Mouse (Mus musculus) midbrain, postnatal 0 days (tissue): ENCODE data around the gene H13. TPM values are rescaled to one million over a fixed set of nuclear protein-coding genes. Genes with fewer than 3 reads are reported as not detected.

Source experiments
- ATAC-seq: fragments of 200-750 bp; cut with Nextera tagmentation; 2 replicates; pipeline ENCODE4 v1.8.0; 2017; ENCODE audit warnings: moderate number of reproducible peaks, mild to moderate bottlenecking, moderate TSS enrichment, moderate library complexity; ENCODE audit not compliant: low FRiP score
- DNase-seq: peaks from one replicate; pipeline ENCODE4 v3.0.0-alpha.2; 2015; ENCODE audit warnings: low spot score
- H3K27ac ChIP-seq: fragments of 300-500 bp; sonication (generic); 2 replicates; pipeline ENCODE4 v1.5.1; 2014; ENCODE audit warnings: low read depth, mild to moderate bottlenecking, low read length, mixed read lengths
- H3K27me3 ChIP-seq: fragments of 300-500 bp; sonication (generic); 2 replicates; pipeline ENCODE4 v1.6.1; 2014; ENCODE audit warnings: low read length, control low read depth, mixed read lengths; ENCODE audit not compliant: insufficient read depth
- H3K36me3 ChIP-seq: fragments of 300-500 bp; sonication (generic); 2 replicates; pipeline ENCODE4 v1.6.1; 2014; ENCODE audit warnings: low read length, control low read depth, mixed read lengths; ENCODE audit not compliant: insufficient read depth
- H3K4me1 ChIP-seq: fragments of 300-500 bp; sonication (generic); 2 replicates; pipeline ENCODE4 v1.6.1; 2014; ENCODE audit warnings: mild to moderate bottlenecking, control low read depth, antibody characterized with exemption, low read length, mixed read lengths; ENCODE audit not compliant: insufficient read depth
- H3K4me2 ChIP-seq: fragments of 300-500 bp; sonication (generic); 2 replicates; pipeline ENCODE4 v1.6.1; 2014; ENCODE audit warnings: low read depth, mild to moderate bottlenecking, low read length, mixed read lengths; ENCODE audit not compliant: poor library complexity, severe bottlenecking
- H3K4me3 ChIP-seq: fragments of 300-500 bp; sonication (generic); 2 replicates; pipeline ENCODE4 v1.5.1; 2014; ENCODE audit warnings: low read depth, mild to moderate bottlenecking, low read length, moderate library complexity
- H3K9ac ChIP-seq: fragments of 300-500 bp; sonication (generic); replicated peaks from 2 replicates; pipeline ENCODE4 v1.6.1; 2014; ENCODE audit warnings: mild to moderate bottlenecking, low read length, moderate library complexity, mixed read lengths; ENCODE audit not compliant: poor library complexity, severe bottlenecking
- H3K9me3 ChIP-seq: fragments of 300-500 bp; sonication (generic); 2 replicates; pipeline ENCODE4 v1.6.1; 2016; ENCODE audit warnings: low read length, control low read depth
- CTCF ChIP-seq: IDR thresholded peaks from 2 replicates; pipeline ENCODE4 v1.5.1; 2016; ENCODE audit warnings: antibody characterized with exemption, mild to moderate bottlenecking
- WGBS: fragments of 180-500 bp; shearing (Covaris S2); extraction: QIAGEN DNeasy Blood & Tissue Kit; methylation state at CpG from one replicate; pipeline ENCODE4 v1.1.7; 2014; 5-methylcytosine and 5-hydroxymethylcytosine counted together
- polyA plus RNA-seq: library from polyadenylated mRNA; unstranded; fragments of >200 nt; fragmentation: Nextera tagmentation; extraction: Ambion mirVana; gene quantifications from 2 replicates; pipeline ENCODE4 v1.2.1, GENCODE M21; 2015
- total RNA-seq: library from RNA; depleted of rRNA; stranded (reverse); fragments of >200 nt; gene quantifications from 2 replicates; pipeline ENCODE4 v1.2.3, GENCODE M21; 2014; rRNA removed

Gene H13
- total and polyA plus RNA-seq, 2 experiments from 2014 or later: 166 to 175 TPM

GRCm38 (mm10) chr2:152753944-152754711, 84.9 kb downstream of the H13 start, which contains the start of gene Cox4i2:
TSS of gene Cox4i2 (plus strand) at chr2:152754173.
- 0 out of 2 replicates have a peak within 1 kb of the TSS, but pooled peaks have one; percentile 2 for H3K4me3 ChIP-seq
- ATAC-seq: no peak
- no peaks in the 10 kb centered on the region for H3K27me3 ChIP-seq
- H3K27ac ChIP-seq: no peak within 1 kb of the TSS
- H3K9me3 ChIP-seq: no peaks in the 10 kb centered on the region
- DNase-seq: no peak
- H3K4me1 ChIP-seq: peaks cover 7% of the 10 kb centered on the region; the same call in 1 of the 2 replicates
- 6% methylated on average over 30 of the region's 30 CpGs for WGBS
- no peak within 1 kb of the TSS for H3K9ac ChIP-seq
- no peak for TF ChIP-seq CTCF
- H3K36me3 ChIP-seq: no peaks in the 10 kb centered on the region
- H3K4me2 ChIP-seq: peak within 1 kb of the TSS; percentile 35

- DNase-seq (no peak), ATAC-seq (no peak)
- H3K27ac ChIP-seq: no peak overlapping the region
- TF ChIP-seq CTCF: no peak
- no peaks in the 10 kb centered on the region for H3K27me3 ChIP-seq
- H3K9ac ChIP-seq: no peak overlapping the region
- no peaks in the 10 kb centered on the region for H3K9me3 ChIP-seq
- H3K4me3 ChIP-seq: no peak overlapping the region
- H3K4me1 ChIP-seq: peaks cover 7% of the 10 kb centered on the region; the same call in 1 of the 2 replicates
- no peaks in the 10 kb centered on the region for H3K36me3 ChIP-seq
- H3K4me2 ChIP-seq: no peak overlapping the region
- WGBS: 64% methylated on average over 17 of the region's 17 CpGs
These were observed 87.5 kb downstream of the H13 start for GRCm38 (mm10) chr2:152756474-152757393.

- no peak for TF ChIP-seq CTCF
- H3K36me3 ChIP-seq: no peaks in the 10 kb centered on the region
- ATAC-seq (no peak), DNase-seq (no peak)
- no peak overlapping the region for H3K4me2 ChIP-seq
- no peak overlapping the region for H3K9ac ChIP-seq
- H3K27ac ChIP-seq: no peak overlapping the region
- no peaks in the 10 kb centered on the region for H3K27me3 ChIP-seq
- no peaks in the 10 kb centered on the region for H3K9me3 ChIP-seq
- H3K4me1 ChIP-seq: peaks cover 7% of the 10 kb centered on the region; the same call in 1 of the 2 replicates
- H3K4me3 ChIP-seq: no peak overlapping the region
- WGBS: 40% methylated on average over 2 of the region's 2 CpGs
These were observed 88.2 kb downstream of the H13 start for GRCm38 (mm10) chr2:152757478-152757877.

Other genes starting within 250 kb of the H13 start
- not detected in 2 replicates for gene Defb23, start 204.8 kb upstream of the H13 start, total RNA-seq
- not detected in 2 replicates for gene Defb23, start 204.8 kb upstream of the H13 start, polyA plus RNA-seq
- gene Defb20, start 192.4 kb upstream of the H13 start, total RNA-seq: not detected in 2 replicates
- not detected in 2 replicates for gene Defb20, start 192.4 kb upstream of the H13 start, polyA plus RNA-seq
- not detected in 2 replicates for gene Defb22, start 179.3 kb upstream of the H13 start, total RNA-seq
- gene Defb22, start 179.3 kb upstream of the H13 start, polyA plus RNA-seq: not detected in 2 replicates
- gene Defb26, start 157.8 kb upstream of the H13 start, total RNA-seq: not detected in 2 replicates
- gene Defb26, start 157.8 kb upstream of the H13 start, polyA plus RNA-seq: not detected in 2 replicates
- gene Defb28, start 151.2 kb upstream of the H13 start, total RNA-seq: not detected in 2 replicates
- gene Defb28, start 151.2 kb upstream of the H13 start, polyA plus RNA-seq: not detected in 2 replicates
- gene Defb29, start 129.4 kb upstream of the H13 start, total RNA-seq: not detected in 2 replicates
- not detected in 2 replicates for gene Defb29, start 129.4 kb upstream of the H13 start, polyA plus RNA-seq
- gene Gm17416, start 100.1 kb upstream of the H13 start, total RNA-seq: not detected in 2 replicates
- gene Gm17416, start 100.1 kb upstream of the H13 start, polyA plus RNA-seq: not detected in 2 replicates
- not detected in 2 replicates for gene Defb21, start 96.7 kb upstream of the H13 start, total RNA-seq
- not detected in 2 replicates for gene Defb21, start 96.7 kb upstream of the H13 start, polyA plus RNA-seq
- not detected in 2 replicates for gene Defb19, start 89.1 kb upstream of the H13 start, total RNA-seq
- gene Defb19, start 89.1 kb upstream of the H13 start, polyA plus RNA-seq: not detected in 2 replicates
- not detected in 2 replicates for gene Defb45, start 70.1 kb upstream of the H13 start, total RNA-seq
- gene Defb45, start 70.1 kb upstream of the H13 start, polyA plus RNA-seq: not detected in 2 replicates
- gene Defb36, start 65.1 kb upstream of the H13 start, total RNA-seq: not detected in 2 replicates
- not detected in 2 replicates for gene Defb36, start 65.1 kb upstream of the H13 start, polyA plus RNA-seq
- gene Defb25, start 46.4 kb upstream of the H13 start, total RNA-seq: not detected in 2 replicates
- gene Defb25, start 46.4 kb upstream of the H13 start, polyA plus RNA-seq: 0.79 and 1.2 TPM in 2 replicates
- gene Rem1, start 42.5 kb upstream of the H13 start, total RNA-seq: 0.16 and 0.33 TPM in 2 replicates
- 0.49 and 0.94 TPM in 2 replicates for gene Rem1, start 42.5 kb upstream of the H13 start, polyA plus RNA-seq
- gene Mcts2, start 17.6 kb downstream of the H13 start, total RNA-seq: 14.5 and 21.8 TPM in 2 replicates
- gene Mcts2, start 17.6 kb downstream of the H13 start, polyA plus RNA-seq: 28.0 and 28.1 TPM in 2 replicates
- 69.6 and 71.7 TPM in 2 replicates for gene Id1, start 66.8 kb downstream of the H13 start, total RNA-seq
- 52.6 and 58.3 TPM in 2 replicates for gene Id1, start 66.8 kb downstream of the H13 start, polyA plus RNA-seq
- gene Cox4i2, start 84.7 kb downstream of the H13 start, total RNA-seq: 2.0 and 6.8 TPM in 2 replicates
- 3.3 and 4.5 TPM in 2 replicates for gene Cox4i2, start 84.7 kb downstream of the H13 start, polyA plus RNA-seq
- gene Bcl2l1, start 162.3 kb downstream of the H13 start, total RNA-seq: 124 and 133 TPM in 2 replicates
- gene Bcl2l1, start 162.3 kb downstream of the H13 start, polyA plus RNA-seq: 150 and 158 TPM in 2 replicates
- 4.2 and 4.7 TPM in 2 replicates for gene Tpx2, start 178.5 kb downstream of the H13 start, total RNA-seq
- gene Tpx2, start 178.5 kb downstream of the H13 start, polyA plus RNA-seq: 4.6 and 4.8 TPM in 2 replicates
- 0.16 TPM in 1 of 2 replicates, not detected in the other for gene Mylk2, start 241.9 kb downstream of the H13 start, total RNA-seq
- 0.05 TPM in 1 of 2 replicates, not detected in the other for gene Mylk2, start 241.9 kb downstream of the H13 start, polyA plus RNA-seq